Mouse (Mus musculus): Measurements from ENCODE around the gene Ndufaf2. TPM values are rescaled to one million over a fixed set of nuclear protein-coding genes. Genes with fewer than 3 reads are reported as not detected.
A peak's percentile ranks its signal among the peaks of the same experiment; 100 is the strongest.

The Ndufaf2 gene
- total RNA-seq, 2 experiments from 2014 or later, result 30.5 to 30.9 TPM

GRCm38 (mm10) chr13:108094681-108095080, 63.7 kb downstream of the Ndufaf2 start:
- DNase-seq, result no peak
- intact Hi-C loops (cut with DNase I), result no loop called here

GRCm38 (mm10) chr13:108092290-108092689, 66.1 kb downstream of the Ndufaf2 start:
- intact Hi-C loops (cut with DNase I), result no loop called here
- no peak for DNase-seq

- DNase-seq, result no peak
- intact Hi-C loops (cut with DNase I), result no loop called here
Measured at GRCm38 (mm10) chr13:108086724-108087123, 71.7 kb downstream of the Ndufaf2 start.

- no peak for DNase-seq
- intact Hi-C loops (cut with DNase I), result no loop called here
Measured at GRCm38 (mm10) chr13:108086036-108086435, 72.4 kb downstream of the Ndufaf2 start.

- no peak for DNase-seq
- intact Hi-C loops (cut with DNase I), result no loop called here
Measured at GRCm38 (mm10) chr13:108084086-108084485, 74.3 kb downstream of the Ndufaf2 start.

GRCm38 (mm10) chr13:108077901-108078300, 80.5 kb downstream of the Ndufaf2 start:
- no peak for DNase-seq
- intact Hi-C loops (cut with DNase I), result no loop called here

GRCm38 (mm10) chr13:108077476-108077875, 80.9 kb downstream of the Ndufaf2 start:
- no peak for DNase-seq
- intact Hi-C loops (cut with DNase I), result no loop called here

GRCm38 (mm10) chr13:108070171-108070570, 88.3 kb downstream of the Ndufaf2 start:
- intact Hi-C loops (cut with DNase I), result no loop called here
- no peak for DNase-seq

- intact Hi-C loops (cut with DNase I), result no loop called here
- DNase-seq, result no peak
Measured at GRCm38 (mm10) chr13:108069151-108069550, 89.3 kb downstream of the Ndufaf2 start.

GRCm38 (mm10) chr13:108066021-108066420, 92.4 kb downstream of the Ndufaf2 start:
- DNase-seq, result no peak
- intact Hi-C loops (cut with DNase I), result no loop called here

GRCm38 (mm10) chr13:108064331-108064730, 94.1 kb downstream of the Ndufaf2 start:
- DNase-seq, result no peak
- intact Hi-C loops (cut with DNase I), result no loop called here

- intact Hi-C loops (cut with DNase I), result no loop called here
- DNase-seq, result no peak
Measured at GRCm38 (mm10) chr13:108063374-108064134, 94.9 kb downstream of the Ndufaf2 start.

GRCm38 (mm10) chr13:108062900-108063299, 95.5 kb downstream of the Ndufaf2 start:
- DNase-seq, result no peak
- intact Hi-C loops (cut with DNase I), result no loop called here

GRCm38 (mm10) chr13:108060936-108061578, 97.4 kb downstream of the Ndufaf2 start:
- intact Hi-C loops (cut with DNase I), result no loop called here
- DNase-seq, result peak; percentile 12

- intact Hi-C loops (cut with DNase I), result no loop called here
- DNase-seq, result peak; percentile 58
Measured at GRCm38 (mm10) chr13:108060286-108060885, 98.0 kb downstream of the Ndufaf2 start.

GRCm38 (mm10) chr13:108056896-108057295, 101.5 kb downstream of the Ndufaf2 start:
- no peak for DNase-seq
- intact Hi-C loops (cut with DNase I), result no loop called here

GRCm38 (mm10) chr13:108047364-108047763, 111.1 kb downstream of the Ndufaf2 start:
- DNase-seq, result no peak
- intact Hi-C loops (cut with DNase I), result loop anchor here (5.0 to 10.0 kb wide), 4 partner anchors 70 to 943 kb away; partner anchors contain the start of genes Ercc8 and Ndufaf2

- intact Hi-C loops (cut with DNase I), result loop anchor here (5.0 to 10.0 kb wide), 4 partner anchors 70 to 942 kb away; partner anchors contain the start of genes Ercc8 and Ndufaf2
- DNase-seq, result no peak
Measured at GRCm38 (mm10) chr13:108046891-108047290, 111.5 kb downstream of the Ndufaf2 start.

- intact Hi-C loops (cut with DNase I), result loop anchor here (5.0 to 10.0 kb wide), 4 partner anchors 71 to 941 kb away; partner anchors contain the start of genes Ercc8 and Ndufaf2
- no peak for DNase-seq
Measured at GRCm38 (mm10) chr13:108046071-108046470, 112.4 kb downstream of the Ndufaf2 start.

GRCm38 (mm10) chr13:108045646-108046045, 112.8 kb downstream of the Ndufaf2 start:
- DNase-seq, result no peak
- intact Hi-C loops (cut with DNase I), result loop anchor here (5.0 to 10.0 kb wide), 4 partner anchors 72 to 941 kb away; partner anchors contain the start of genes Ercc8 and Ndufaf2
